Comparison of ENCODE assay signal across 9 mouse cellular contexts in the genomic region with DNA sequence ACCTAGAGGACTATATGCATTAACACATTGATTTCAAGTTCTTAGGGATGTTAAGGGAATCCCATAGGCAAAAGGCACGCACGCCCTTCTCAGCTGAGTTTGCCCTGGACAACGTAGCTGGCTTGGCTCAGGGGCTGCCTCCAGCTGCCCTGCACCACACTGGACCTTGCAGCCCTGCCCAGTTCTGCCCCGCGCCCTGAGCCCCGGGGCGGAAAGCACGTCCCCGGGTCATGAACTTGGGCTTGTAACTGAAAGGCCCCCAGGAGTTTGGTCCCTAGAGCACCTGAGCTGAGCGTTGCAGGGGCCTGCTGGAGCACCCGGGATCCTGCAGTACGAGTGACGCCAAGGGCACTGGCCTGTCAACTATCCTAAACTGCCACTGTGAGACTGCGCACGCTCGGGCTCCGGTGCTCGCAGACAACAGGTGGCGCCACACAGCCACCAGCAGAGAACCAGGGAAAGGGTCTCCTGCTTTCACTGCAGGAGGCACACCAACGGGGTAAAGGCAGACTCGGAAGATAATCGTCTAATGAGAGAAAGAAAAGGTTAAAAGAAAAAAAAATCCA. TPM values are rescaled to one million over a fixed set of nuclear protein-coding genes. Genes with fewer than 3 reads are reported as not detected.
A peak's percentile ranks its signal among the peaks of the same experiment; 100 is the strongest.
DNase-seq lines count a peak whose midpoint lies in the region; ATAC-seq lines count a peak whose summit lies in the region.
"Had no signal": no experiment of that assay in that cellular context is flagged by ENCODE, and none has a peak within 500 bp of the region (broad histone marks: within the 10 kb centered on the region; RNA-seq: fewer than 3 reads in every experiment).

No protein-coding gene starts in this region.

- no peaks in the 10 kb centered on the region for H3K27me3 ChIP-seq in embryonic facial prominence, embryonic 11.5 days (ENCODE audit: control insufficient read depth, insufficient read depth, low read length)
- H3K27me3 ChIP-seq in hindbrain, embryonic 12.5 days: no peaks in the 10 kb centered on the region
- H3K27me3 ChIP-seq in neural tube, embryonic 11.5 days (ENCODE audit: control insufficient read depth, insufficient read depth, low read length): no peaks in the 10 kb centered on the region

- no peak overlapping the region for H3K4me3 ChIP-seq in embryonic facial prominence, embryonic 11.5 days (ENCODE audit: low read depth, low read length)
- H3K4me3 ChIP-seq in hindbrain, embryonic 12.5 days: no peak overlapping the region
- no peak overlapping the region for H3K4me3 ChIP-seq in neural tube, embryonic 11.5 days (ENCODE audit: low read depth, low read length)
- H3K4me3 ChIP-seq: myocyte had no signal

- H3K36me3 ChIP-seq in embryonic facial prominence, embryonic 11.5 days (replicated peaks; ENCODE audit: control insufficient read depth, insufficient read depth, low read depth, low read length): no peaks in the 10 kb centered on the region
- no peaks in the 10 kb centered on the region for H3K36me3 ChIP-seq in hindbrain, embryonic 12.5 days
- H3K36me3 ChIP-seq in neural tube, embryonic 11.5 days (ENCODE audit: control insufficient read depth, insufficient read depth, low read length): no peaks in the 10 kb centered on the region

- no peak for ATAC-seq in embryonic facial prominence, embryonic 11.5 days (replicated peaks; ENCODE audit: insufficient number of reproducible peaks, low FRiP score, low TSS enrichment, low read depth)
- 0 out of 2 replicates have a peak, but pooled peaks have one; percentile 44 for ATAC-seq in hindbrain, embryonic 12.5 days (ENCODE audit: low FRiP score)
- ATAC-seq in neural tube, embryonic 11.5 days (ENCODE audit: insufficient read depth, low FRiP score, low TSS enrichment): 0 out of 2 replicates have a peak, but pooled peaks have one; percentile 33
- no peak; the same call in 1 of the 2 replicates for ATAC-seq in megakaryocyte-erythroid progenitor cell, adult 5-6 weeks (replicated peaks; ENCODE audit: low FRiP score, low TSS enrichment, poor library complexity, severe bottlenecking)

- H3K4me1 ChIP-seq in embryonic facial prominence, embryonic 11.5 days (ENCODE audit: control insufficient read depth, insufficient read depth, low read length): no peaks in the 10 kb centered on the region
- peaks cover 5% of the 10 kb centered on the region for H3K4me1 ChIP-seq in hindbrain, embryonic 12.5 days
- peaks cover 4% of the 10 kb centered on the region for H3K4me1 ChIP-seq in neural tube, embryonic 11.5 days (ENCODE audit: control insufficient read depth, insufficient read depth, low read length)

- H3K27ac ChIP-seq in embryonic facial prominence, embryonic 11.5 days (replicated peaks; ENCODE audit: low read depth, low read length): no peak overlapping the region
- no peak overlapping the region for H3K27ac ChIP-seq in hindbrain, embryonic 12.5 days
- no peak overlapping the region for H3K27ac ChIP-seq in neural tube, embryonic 11.5 days (ENCODE audit: low read depth, low read length)

- peak overlapping the region; percentile 36 for H3K4me2 ChIP-seq in embryonic facial prominence, embryonic 11.5 days (ENCODE audit: low read depth, low read length)
- H3K4me2 ChIP-seq in hindbrain, embryonic 12.5 days (replicated peaks): peak overlapping the region; percentile 37
- peak overlapping the region; percentile 37 for H3K4me2 ChIP-seq in neural tube, embryonic 11.5 days (ENCODE audit: low read depth)

- peak; percentile 52 for DNase-seq in ovary, postnatal 36 days (ENCODE audit: low spot score)
- DNase-seq in ovary, postnatal 10 days (ENCODE audit: low spot score): no peak
- DNase-seq in embryonic facial prominence, embryonic 11.5 days (ENCODE audit: low spot score): peak; percentile 56
- DNase-seq in liver (peak; percentile 69), adipocyte (ENCODE audit: low spot score) (no peak)
- DNase-seq in neural tube, embryonic 11.5 days (ENCODE audit: low spot score): peak; percentile 46

- no peaks in the 10 kb centered on the region for H3K9me3 ChIP-seq in embryonic facial prominence, embryonic 11.5 days (replicated peaks; ENCODE audit: control insufficient read depth, low read length)
- no peaks in the 10 kb centered on the region for H3K9me3 ChIP-seq in hindbrain, embryonic 12.5 days (replicated peaks)
- no peaks in the 10 kb centered on the region for H3K9me3 ChIP-seq in neural tube, embryonic 11.5 days (ENCODE audit: control insufficient read depth, low read length)

- peak overlapping the region; percentile 38; the same call in 1 of the 2 replicates for H3K9ac ChIP-seq in embryonic facial prominence, embryonic 11.5 days (replicated peaks; ENCODE audit: low read length)
- no peak overlapping the region for H3K9ac ChIP-seq in hindbrain, embryonic 12.5 days
- H3K9ac ChIP-seq in neural tube, embryonic 11.5 days (ENCODE audit: low read length): no peak overlapping the region; the same call in 1 of the 2 replicates

- 9% methylated on average over 22 of the region's 22 CpGs for WGBS in embryonic facial prominence, embryonic 11.5 days
- WGBS in hindbrain, embryonic 12.5 days: 11% methylated on average over 22 of the region's 22 CpGs
- 11% methylated on average over 22 of the region's 22 CpGs for WGBS in neural tube, embryonic 11.5 days

RNA-seq across cellular contexts. Expression of gene Hnrnpll, which starts 43.1 kb away (rescaled TPM):
- 114 and 127 TPM in 2 replicates for polyA plus RNA-seq in embryonic facial prominence, embryonic 11.5 days (2014; fragmentation: Nextera tagmentation; extraction: Ambion mirVana)
- polyA plus RNA-seq in hindbrain, embryonic 12.5 days (2016; fragmentation: Nextera tagmentation; extraction: Ambion mirVana): 112 and 116 TPM in 2 replicates
- 117 and 131 TPM in 2 replicates for polyA plus RNA-seq in neural tube, embryonic 11.5 days (2014; fragmentation: Nextera tagmentation; extraction: Ambion mirVana)
- 79.4 and 80.8 TPM in 2 replicates for total RNA-seq in megakaryocyte-erythroid progenitor cell, adult 5-6 weeks (2014; fragmentation: Nextera tagmentation)
- total RNA-seq in megakaryocyte-erythroid progenitor cell, adult 5-6 weeks (2017): 63.8 and 72.3 TPM in 2 replicates

Comparison
In these comparisons a context has a peak if more than half of its experiments do, and no peak if none do; other contexts are left out.
1. DNase-seq: peak in ovary, postnatal 36 days (single experiment), embryonic facial prominence, embryonic 11.5 days (single experiment), liver (single experiment) and neural tube, embryonic 11.5 days (single experiment); none in ovary, postnatal 10 days (single experiment) and adipocyte (single experiment).
2. ATAC-seq: peak in hindbrain, embryonic 12.5 days (single experiment) and neural tube, embryonic 11.5 days (single experiment); none in embryonic facial prominence, embryonic 11.5 days (single experiment) and megakaryocyte-erythroid progenitor cell, adult 5-6 weeks (single experiment).
3. Peak in every context shown above with its lines, with median percentiles within 50 percentile points of each other: H3K4me2 ChIP-seq.